Mouse (Mus musculus) stomach, postnatal 0 days (tissue): ENCODE measurements at regions not wholly inside any gene's neighbourhood (a gene's known extent, or its start where the extent isn't known, plus 50 kb on each side); places are given as distances from the start of the nearest gene placed in this dataset.

ENCODE experiments used
- CTCF ChIP-seq: IDR thresholded peaks from 2 replicates; pipeline ENCODE4 v1.5.1; 2016; ENCODE audit warnings: antibody characterized with exemption, low read depth, mild to moderate bottlenecking, moderate library complexity
- EP300 ChIP-seq: optimal IDR thresholded peaks from 2 replicates; pipeline ENCODE3; 2016; ENCODE audit warnings: antibody characterized with exemption

DNA sequence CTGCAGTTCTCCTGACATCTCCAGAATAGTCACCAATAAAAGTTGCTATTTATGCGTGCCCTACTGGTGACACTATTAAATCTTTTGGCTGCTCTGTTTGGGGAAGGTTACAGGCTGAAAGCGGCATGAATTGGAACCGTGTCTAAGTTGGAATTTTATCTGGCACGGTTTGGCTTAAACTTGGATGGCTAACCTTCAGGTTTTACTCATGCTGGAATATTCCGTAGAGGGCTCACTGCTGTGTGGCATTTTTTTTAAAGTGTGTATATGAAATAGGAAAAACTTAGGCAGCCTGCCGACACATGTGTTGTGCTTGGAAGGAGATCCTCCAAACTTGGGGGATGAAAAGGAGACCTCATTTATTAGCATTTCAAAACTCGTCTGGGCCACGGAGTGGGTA lies 489.0 kb upstream of the Mgmt start:
- TF ChIP-seq CTCF, result no peak
- no peak for TF ChIP-seq EP300
